ENCODE assay signal across 25 mouse cellular contexts in genomic region chr14:32141723-32142122, GRCm38 (mm10). TPM values are rescaled to one million over a fixed set of nuclear protein-coding genes. Genes with fewer than 3 reads are reported as not detected.
"Had no signal": no experiment of that assay in that cellular context is flagged by ENCODE, and none has a peak within 500 bp of the region (broad histone marks: within the 10 kb centered on the region; RNA-seq: fewer than 3 reads in every experiment).

Gene Msmb (plus strand): TSS chr14:32142023.

- H3K27me3 ChIP-seq: neural tube, embryonic 13.5 days; neural tube, embryonic 15.5 days; stomach, embryonic 15.5 days had no signal

- H3K36me3 ChIP-seq: neural tube, embryonic 13.5 days; neural tube, embryonic 15.5 days; stomach, embryonic 15.5 days had no signal

- H3K9ac ChIP-seq: neural tube, embryonic 13.5 days; neural tube, embryonic 15.5 days; stomach, embryonic 15.5 days had no signal

- H3K4me3 ChIP-seq: neural tube, embryonic 13.5 days; neural tube, embryonic 15.5 days; stomach, embryonic 15.5 days had no signal

- H3K4me1 ChIP-seq: neural tube, embryonic 13.5 days; neural tube, embryonic 15.5 days; stomach, embryonic 15.5 days had no signal

- DNase-seq: retina, postnatal 1 day; right cerebral cortex, adult 18-20 months; right cerebral cortex, postnatal 14 days; right cerebral cortex, postnatal 25 days; right cerebral cortex, postnatal 4 days; spleen, adult 18-20 months; thymus, adult 18-20 months; thymus, adult 2 months; thymus, postnatal 14 days; thymus, postnatal 25 days; thymus, postnatal 36 days; thymus, postnatal 4 days had no signal

- H3K4me2 ChIP-seq: neural tube, embryonic 13.5 days; neural tube, embryonic 15.5 days; stomach, embryonic 15.5 days had no signal

- H3K9me3 ChIP-seq: neural tube, embryonic 13.5 days; neural tube, embryonic 15.5 days; stomach, embryonic 15.5 days had no signal

- H3K27ac ChIP-seq: neural tube, embryonic 13.5 days; neural tube, embryonic 15.5 days; stomach, embryonic 15.5 days; stomach, postnatal 0 days had no signal

RNA-seq across cellular contexts. Expression of gene Msmb, which starts in this region (rescaled TPM):
- total RNA-seq: neutrophil, adult 5-6 weeks had no signal
- polyA plus RNA-seq: neural tube, embryonic 13.5 days; neural tube, embryonic 14.5 days; neural tube, embryonic 15.5 days; small intestine, adult 2 months; spleen, adult 2 months; stomach, embryonic 14.5 days; stomach, embryonic 15.5 days; stomach, embryonic 16.5 days; stomach, postnatal 0 days; testis, adult 2 months; thymus, adult 2 months; thymus, postnatal 0 days; urinary bladder, adult 2 months had no signal
